Mouse (Mus musculus) forebrain, embryonic 11.5 days (tissue): ENCODE results near the gene Ppp4r1. TPM values are rescaled to one million over a fixed set of nuclear protein-coding genes. Genes with fewer than 3 reads are reported as not detected.
A peak's percentile ranks its signal among the peaks of the same experiment; 100 is the strongest.

ENCODE experiments used
- ATAC-seq: fragments of 200-750 bp; cut with Nextera tagmentation; replicated peaks from 2 replicates; pipeline ENCODE4 v1.8.0; 2017; ENCODE audit warnings: moderate TSS enrichment; ENCODE audit not compliant: low FRiP score
- DNase-seq: peaks from one replicate; pipeline ENCODE4 v3.0.0-alpha.2; 2017; ENCODE audit warnings: low spot score
- H3K27ac ChIP-seq: fragments of 300-500 bp; sonication (generic); 2 replicates; pipeline ENCODE4 v1.5.1; 2014; ENCODE audit warnings: low read depth, low read length
- H3K27me3 ChIP-seq: fragments of 300-500 bp; sonication (generic); 2 replicates; pipeline ENCODE4 v1.6.1; 2014; ENCODE audit warnings: mild to moderate bottlenecking, low read length, mixed read lengths; ENCODE audit not compliant: control insufficient read depth, insufficient read depth
- H3K36me3 ChIP-seq: fragments of 300-500 bp; sonication (generic); 2 replicates; pipeline ENCODE4 v1.6.1; 2014; ENCODE audit warnings: mild to moderate bottlenecking, low read length, moderate library complexity, mixed read lengths; ENCODE audit not compliant: control insufficient read depth, insufficient read depth
- H3K4me1 ChIP-seq: fragments of 300-500 bp; sonication (generic); replicated peaks from 2 replicates; pipeline ENCODE4 v1.6.1; 2014; ENCODE audit warnings: low read length, mixed read lengths; ENCODE audit not compliant: control insufficient read depth, insufficient read depth
- H3K4me2 ChIP-seq: fragments of 300-500 bp; sonication (generic); 2 replicates; pipeline ENCODE4 v1.6.1; 2014; ENCODE audit warnings: low read depth, mild to moderate bottlenecking, low read length, moderate library complexity, mixed read lengths; ENCODE audit not compliant: severe bottlenecking
- H3K4me3 ChIP-seq: fragments of 300-500 bp; sonication (generic); 2 replicates; pipeline ENCODE4 v1.5.1; 2014; ENCODE audit warnings: low read depth, low read length
- H3K9ac ChIP-seq: fragments of 300-500 bp; sonication (generic); 2 replicates; pipeline ENCODE4 v1.6.1; 2014; ENCODE audit warnings: low read length
- H3K9me3 ChIP-seq: fragments of 300-500 bp; sonication (generic); 2 replicates; pipeline ENCODE4 v1.6.1; 2016; ENCODE audit warnings: low read length, mixed read lengths; ENCODE audit not compliant: control insufficient read depth
- WGBS: fragments of 180-500 bp; shearing (Covaris S2); extraction: QIAGEN DNeasy Blood & Tissue Kit; methylation state at CpG from one replicate; pipeline ENCODE4 v1.1.7; 2014; 5-methylcytosine and 5-hydroxymethylcytosine counted together
- polyA plus RNA-seq: library from polyadenylated mRNA; unstranded; fragments of >200 nt; fragmentation: Nextera tagmentation; extraction: Ambion mirVana; gene quantifications from 2 replicates; pipeline ENCODE4 v1.2.1, GENCODE M21; 2014

Ppp4r1 gene
- polyA plus RNA-seq, 1 experiment from 2014 or later: 63.7 TPM

DNA sequence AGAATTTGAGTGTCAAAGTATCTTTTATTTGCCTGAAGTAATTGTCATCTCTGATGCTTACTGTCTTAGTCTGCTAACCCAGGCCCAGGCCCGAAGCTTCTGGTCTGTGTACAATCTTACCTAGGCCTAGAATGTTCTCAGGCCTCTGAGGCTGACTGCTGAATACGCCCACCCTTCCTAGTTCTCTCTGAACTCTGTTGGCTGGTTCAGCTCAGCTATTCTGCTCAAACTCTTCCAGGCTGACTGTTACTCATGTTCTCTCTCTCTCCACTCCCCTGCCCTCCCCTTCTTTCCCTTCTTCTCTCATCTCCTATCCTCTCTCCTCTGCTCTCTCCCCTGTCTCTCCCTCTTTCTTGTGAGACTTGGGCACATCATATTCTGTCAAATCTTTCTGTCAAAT is 24.0 kb downstream of the Ppp4r1 start:
- Histone ChIP-seq H3K4me1 (no peaks in the 10 kb centered on the region), H3K36me3 (peaks cover 2% of the 10 kb centered on the region; the same call in 1 of the 2 replicates)
- WGBS: 90% methylated on average over 2 of the region's 2 CpGs

GRCm38 (mm10) chr17:65811032-65811431 is 28.7 kb downstream of the Ppp4r1 start:
- Histone ChIP-seq H3K27ac (no peak overlapping the region), H3K36me3 (peaks cover 17% of the 10 kb centered on the region), H3K4me3 (no peak overlapping the region), H3K4me2 (no peak overlapping the region), H3K27me3 (no peaks in the 10 kb centered on the region), H3K9me3 (no peaks in the 10 kb centered on the region), H3K9ac (no peak overlapping the region), H3K4me1 (no peaks in the 10 kb centered on the region)
- DNase-seq: no peak
- no peak for ATAC-seq
- WGBS: 93% methylated on average over 5 of the region's 5 CpGs

More for the DNA sequence above, 24.0 kb downstream of the Ppp4r1 start:
- H3K4me2 ChIP-seq: no peak overlapping the region
- no peaks in the 10 kb centered on the region for H3K9me3 ChIP-seq
- no peak overlapping the region for H3K4me3 ChIP-seq
- H3K27ac ChIP-seq: no peak overlapping the region
- no peaks in the 10 kb centered on the region for H3K27me3 ChIP-seq
- DNase-seq (no peak), ATAC-seq (no peak)
- H3K9ac ChIP-seq: no peak overlapping the region

- DNase-seq: no peak
- no peak overlapping the region for H3K4me3 ChIP-seq
- H3K27me3 ChIP-seq: no peaks in the 10 kb centered on the region
- no peak for ATAC-seq
- no peaks in the 10 kb centered on the region for H3K4me1 ChIP-seq
- no peak overlapping the region for H3K4me2 ChIP-seq
- H3K36me3 ChIP-seq: peaks cover 31% of the 10 kb centered on the region
- H3K9me3 ChIP-seq: no peaks in the 10 kb centered on the region
- no peak overlapping the region for H3K9ac ChIP-seq
- H3K27ac ChIP-seq: no peak overlapping the region
- 93% methylated on average over 8 of the region's 8 CpGs for WGBS
Measured at GRCm38 (mm10) chr17:65813763-65814162, 31.4 kb downstream of the Ppp4r1 start.

- Histone ChIP-seq H3K4me2 (no peak overlapping the region), H3K9ac (no peak overlapping the region), H3K4me1 (no peaks in the 10 kb centered on the region), H3K4me3 (no peak overlapping the region), H3K9me3 (no peaks in the 10 kb centered on the region), H3K27ac (no peak overlapping the region), H3K27me3 (no peaks in the 10 kb centered on the region), H3K36me3 (peaks cover 22% of the 10 kb centered on the region; the same call in 1 of the 2 replicates)
- WGBS: 90% methylated on average over 5 of the region's 5 CpGs
- ATAC-seq (no peak), DNase-seq (no peak)
Measured at GRCm38 (mm10) chr17:65820197-65820596, 37.8 kb downstream of the Ppp4r1 start.

- Histone ChIP-seq H3K4me1 (peaks cover 3% of the 10 kb centered on the region), H3K36me3 (peaks cover 10% of the 10 kb centered on the region; the same call in 1 of the 2 replicates), H3K9ac (no peak overlapping the region), H3K4me2 (no peak overlapping the region), H3K9me3 (no peaks in the 10 kb centered on the region), H3K27me3 (no peaks in the 10 kb centered on the region), H3K27ac (no peak overlapping the region), H3K4me3 (no peak overlapping the region)
- ATAC-seq (no peak), DNase-seq (no peak)
- 92% methylated on average over 5 of the region's 5 CpGs for WGBS
Measured at GRCm38 (mm10) chr17:65822423-65822822, 40.0 kb downstream of the Ppp4r1 start.

DNA sequence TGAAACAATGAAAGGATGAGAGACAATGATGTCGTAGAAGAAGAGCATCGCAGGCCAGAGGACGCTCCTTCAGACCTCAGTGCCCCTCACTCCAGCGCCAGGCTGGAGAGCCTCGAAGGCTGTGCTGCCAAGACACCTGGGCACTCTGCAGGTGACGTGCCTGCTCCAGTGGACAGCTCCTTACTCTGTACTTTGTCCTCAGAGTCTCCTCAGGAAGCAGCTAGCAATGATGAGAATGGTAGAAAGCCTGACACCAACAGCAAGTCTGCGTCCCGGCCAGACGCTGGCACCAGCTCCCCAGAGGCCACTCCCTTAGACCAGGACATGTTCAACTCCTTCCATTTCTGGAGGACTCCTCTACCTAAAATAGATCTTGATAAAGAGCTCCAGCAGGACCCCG is 41.9 kb downstream of the Ppp4r1 start:
- DNase-seq (no peak), ATAC-seq (no peak)
- no peak overlapping the region for H3K4me3 ChIP-seq
- H3K4me1 ChIP-seq: peaks cover 3% of the 10 kb centered on the region
- H3K36me3 ChIP-seq: peaks cover 7% of the 10 kb centered on the region; the same call in 1 of the 2 replicates
- no peak overlapping the region for H3K27ac ChIP-seq
- H3K4me2 ChIP-seq: no peak overlapping the region
- H3K9ac ChIP-seq: no peak overlapping the region
- H3K27me3 ChIP-seq: no peaks in the 10 kb centered on the region
- 91% methylated on average over 10 of the region's 10 CpGs for WGBS
- H3K9me3 ChIP-seq: no peaks in the 10 kb centered on the region

DNA sequence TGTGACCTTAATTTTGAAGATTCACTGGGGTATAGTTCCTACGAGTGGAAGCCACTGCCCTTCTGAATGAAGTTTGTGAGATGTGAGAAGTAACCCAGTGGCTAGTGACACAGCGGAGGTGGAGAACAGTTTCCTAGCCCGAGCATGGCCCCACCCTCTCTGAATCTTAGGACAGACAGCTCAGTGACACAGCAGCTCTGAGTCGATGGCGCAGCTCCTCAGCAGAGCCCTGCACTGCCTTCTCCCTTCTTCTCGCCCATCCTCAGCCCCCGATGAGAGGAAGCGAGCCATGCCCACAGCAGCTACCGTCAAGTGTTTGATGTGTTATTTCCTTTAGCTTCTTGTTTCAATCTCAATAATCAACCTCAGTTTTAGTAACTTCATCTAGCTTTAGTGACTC is 43.9 kb downstream of the Ppp4r1 start:
- Histone ChIP-seq H3K9ac (no peak overlapping the region), H3K4me2 (no peak overlapping the region), H3K36me3 (peaks cover 3% of the 10 kb centered on the region; the same call in 1 of the 2 replicates), H3K27ac (no peak overlapping the region), H3K4me3 (no peak overlapping the region), H3K9me3 (no peaks in the 10 kb centered on the region), H3K4me1 (peaks cover 3% of the 10 kb centered on the region), H3K27me3 (no peaks in the 10 kb centered on the region)
- no peak for ATAC-seq
- no peak for DNase-seq
- 79% methylated on average over 9 of the region's 9 CpGs for WGBS

GRCm38 (mm10) chr17:65827119-65827840 is 44.9 kb downstream of the Ppp4r1 start:
- Histone ChIP-seq H3K4me2 (no peak overlapping the region), H3K27me3 (no peaks in the 10 kb centered on the region), H3K4me3 (no peak overlapping the region), H3K4me1 (peaks cover 3% of the 10 kb centered on the region), H3K27ac (no peak overlapping the region), H3K9ac (no peak overlapping the region), H3K9me3 (no peaks in the 10 kb centered on the region), H3K36me3 (peaks cover 2% of the 10 kb centered on the region; the same call in 1 of the 2 replicates)
- DNase-seq (no peak), ATAC-seq (peak; percentile 39; the same call in 1 of the 2 replicates)
- 60% methylated on average over 16 of the region's 16 CpGs for WGBS

DNA sequence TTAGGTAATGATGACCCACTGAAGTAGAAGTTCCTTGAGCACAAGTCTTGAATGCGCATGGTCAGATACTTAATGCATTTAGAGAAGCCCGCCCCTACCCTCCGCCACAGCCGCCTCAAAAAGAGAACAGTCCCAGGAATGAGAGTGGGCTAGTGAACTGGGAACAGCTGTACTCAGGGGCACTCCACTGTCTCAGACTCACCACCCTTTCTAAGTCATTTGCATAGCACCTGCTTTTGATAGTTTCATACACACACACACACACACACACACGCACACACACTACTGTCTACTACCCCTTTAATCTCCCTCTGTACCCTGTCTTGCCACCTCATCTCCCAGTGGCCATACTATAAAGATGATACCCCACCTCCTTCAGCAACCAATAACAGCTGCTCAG is 45.5 kb downstream of the Ppp4r1 start:
- 93% methylated on average over 5 of the region's 5 CpGs for WGBS
- DNase-seq: no peak

More for the DNA sequence above, 45.5 kb downstream of the Ppp4r1 start:
- Histone ChIP-seq H3K4me2 (no peak overlapping the region), H3K4me1 (peaks cover 3% of the 10 kb centered on the region), H3K9ac (no peak overlapping the region), H3K9me3 (no peaks in the 10 kb centered on the region), H3K4me3 (no peak overlapping the region), H3K27ac (no peak overlapping the region), H3K27me3 (no peaks in the 10 kb centered on the region), H3K36me3 (peaks cover 2% of the 10 kb centered on the region; the same call in 1 of the 2 replicates)
- peak; percentile 44 for ATAC-seq
